Mouse (Mus musculus) thymus, adult 2 months (tissue): ENCODE results near the gene Zfp488.

Experiments used
- CTCF ChIP-seq: fragments of 200-500 bp; IDR thresholded peaks from 2 replicates; pipeline ENCODE4 v1.5.1; 2012; ENCODE audit warnings: mild to moderate bottlenecking, control low read depth, low read length, moderate library complexity, borderline replicate concordance; ENCODE audit not compliant: control insufficient read depth, poor library complexity, insufficient read depth; ENCODE audit errors: extremely low read depth
- POLR2A ChIP-seq: fragments of 200-500 bp; IDR thresholded peaks from 2 replicates; pipeline ENCODE4 v1.6.1; 2012; ENCODE audit warnings: mild to moderate bottlenecking, low read length, control low read depth, moderate library complexity; ENCODE audit not compliant: control insufficient read depth, poor library complexity, insufficient read depth; ENCODE audit errors: extremely low read depth

DNA sequence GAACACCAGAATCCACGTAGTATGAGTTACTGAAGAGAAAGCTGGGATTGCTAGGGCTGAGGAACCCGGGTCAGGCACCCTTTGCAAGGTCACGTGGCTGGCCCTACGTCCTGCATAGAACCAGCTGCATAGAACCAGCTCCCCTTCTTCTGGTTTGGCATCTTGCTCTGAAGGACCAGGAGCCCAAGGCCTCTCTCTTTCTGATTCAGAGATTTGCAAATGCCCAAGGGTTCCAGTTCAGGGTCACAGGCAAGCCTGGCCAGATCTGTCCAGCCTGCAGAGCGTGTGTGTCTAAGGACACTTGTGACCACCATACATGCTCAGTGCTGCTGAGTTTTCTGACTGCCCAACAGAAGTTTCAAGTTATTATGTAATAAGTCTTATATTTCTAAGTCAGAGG, 36.3 kb downstream of the Zfp488 start:
- TF ChIP-seq CTCF (no peak), POLR2A (no peak)
